Mouse (Mus musculus): ENCODE measurements around the gene Fpgs. TPM values are rescaled to one million over a fixed set of nuclear protein-coding genes. Genes with fewer than 3 reads are reported as not detected.

Fpgs gene
- polyA plus RNA-seq, 1 experiment, result 19.7 TPM

- H3K4me1 ChIP-seq (ENCODE audit: control insufficient read depth, insufficient read depth, low read length), result no peaks in the 10 kb centered on the region
- no peak overlapping the region for H3K27ac ChIP-seq (ENCODE audit: insufficient read depth, low read length)
- TF ChIP-seq POLR2A (IDR thresholded peaks at IDR 0.05; ENCODE audit: borderline replicate concordance, insufficient read depth, low read length) (no peak), CTCF (IDR thresholded peaks at IDR 0.05; ENCODE audit: borderline replicate concordance, insufficient read depth, low read depth, low read length) (no peak)
- 83% methylated on average over 3 of the region's 3 CpGs for WGBS
- no peak overlapping the region for H3K4me3 ChIP-seq (replicated peaks; ENCODE audit: insufficient read depth, low read depth, low read length)
- H3K27me3 ChIP-seq (ENCODE audit: control insufficient read depth, insufficient read depth, low read length), result no peaks in the 10 kb centered on the region
- DNase-seq, result no peak
Observed at GRCm38 (mm10) chr2:32669876-32670275, 34.1 kb downstream of the Fpgs start.

GRCm38 (mm10) chr2:32668176-32668575 is 35.8 kb downstream of the Fpgs start:
- Histone ChIP-seq H3K27ac (ENCODE audit: insufficient read depth, low read length) (no peak overlapping the region), H3K27me3 (ENCODE audit: control insufficient read depth, insufficient read depth, low read length) (no peaks in the 10 kb centered on the region), H3K4me3 (replicated peaks; ENCODE audit: insufficient read depth, low read depth, low read length) (no peak overlapping the region), H3K4me1 (ENCODE audit: control insufficient read depth, insufficient read depth, low read length) (no peaks in the 10 kb centered on the region)
- WGBS, result 43% methylated on average over 7 of the region's 7 CpGs
- TF ChIP-seq POLR2A (IDR thresholded peaks at IDR 0.05; ENCODE audit: borderline replicate concordance, insufficient read depth, low read length) (no peak), CTCF (IDR thresholded peaks at IDR 0.05; ENCODE audit: borderline replicate concordance, insufficient read depth, low read depth, low read length) (no peak)
- DNase-seq, result no peak

GRCm38 (mm10) chr2:32667775-32668174 is 36.2 kb downstream of the Fpgs start:
- TF ChIP-seq CTCF (IDR thresholded peaks at IDR 0.05; ENCODE audit: borderline replicate concordance, insufficient read depth, low read depth, low read length) (no peak), POLR2A (IDR thresholded peaks at IDR 0.05; ENCODE audit: borderline replicate concordance, insufficient read depth, low read length) (no peak)
- Histone ChIP-seq H3K4me3 (replicated peaks; ENCODE audit: insufficient read depth, low read depth, low read length) (no peak overlapping the region), H3K4me1 (ENCODE audit: control insufficient read depth, insufficient read depth, low read length) (no peaks in the 10 kb centered on the region), H3K27me3 (ENCODE audit: control insufficient read depth, insufficient read depth, low read length) (no peaks in the 10 kb centered on the region), H3K27ac (ENCODE audit: insufficient read depth, low read length) (no peak overlapping the region)
- WGBS, result 24% methylated on average over 11 of the region's 11 CpGs
- DNase-seq, result no peak

GRCm38 (mm10) chr2:32665853-32666252 is 38.1 kb downstream of the Fpgs start:
- Histone ChIP-seq H3K27me3 (ENCODE audit: control insufficient read depth, insufficient read depth, low read length) (no peaks in the 10 kb centered on the region), H3K4me1 (ENCODE audit: control insufficient read depth, insufficient read depth, low read length) (no peaks in the 10 kb centered on the region), H3K4me3 (replicated peaks; ENCODE audit: insufficient read depth, low read depth, low read length) (no peak overlapping the region), H3K27ac (ENCODE audit: insufficient read depth, low read length) (no peak overlapping the region)
- DNase-seq, result no peak
- no peak for TF ChIP-seq POLR2A (IDR thresholded peaks at IDR 0.05; ENCODE audit: borderline replicate concordance, insufficient read depth, low read length)
- no peak for TF ChIP-seq CTCF (IDR thresholded peaks at IDR 0.05; ENCODE audit: borderline replicate concordance, insufficient read depth, low read depth, low read length)
- WGBS, result 85% methylated on average over 6 of the region's 6 CpGs

- DNase-seq, result no peak
- WGBS, result 51% methylated on average over 8 of the region's 8 CpGs
- H3K4me1 ChIP-seq (ENCODE audit: control insufficient read depth, insufficient read depth, low read length), result no peaks in the 10 kb centered on the region
- H3K27me3 ChIP-seq (ENCODE audit: control insufficient read depth, insufficient read depth, low read length), result no peaks in the 10 kb centered on the region
- H3K4me3 ChIP-seq (replicated peaks; ENCODE audit: insufficient read depth, low read depth, low read length), result no peak overlapping the region
- H3K27ac ChIP-seq (ENCODE audit: insufficient read depth, low read length), result no peak overlapping the region
- TF ChIP-seq CTCF (IDR thresholded peaks at IDR 0.05; ENCODE audit: borderline replicate concordance, insufficient read depth, low read depth, low read length) (no peak), POLR2A (IDR thresholded peaks at IDR 0.05; ENCODE audit: borderline replicate concordance, insufficient read depth, low read length) (no peak)
Observed at GRCm38 (mm10) chr2:32665345-32665744, 38.6 kb downstream of the Fpgs start.

- no peak for DNase-seq
- Histone ChIP-seq H3K4me3 (replicated peaks; ENCODE audit: insufficient read depth, low read depth, low read length) (no peak overlapping the region), H3K4me1 (ENCODE audit: control insufficient read depth, insufficient read depth, low read length) (no peaks in the 10 kb centered on the region), H3K27ac (ENCODE audit: insufficient read depth, low read length) (no peak overlapping the region), H3K27me3 (ENCODE audit: control insufficient read depth, insufficient read depth, low read length) (no peaks in the 10 kb centered on the region)
- 63% methylated on average over 5 of the region's 5 CpGs for WGBS
- TF ChIP-seq POLR2A (IDR thresholded peaks at IDR 0.05; ENCODE audit: borderline replicate concordance, insufficient read depth, low read length) (no peak), CTCF (IDR thresholded peaks at IDR 0.05; ENCODE audit: borderline replicate concordance, insufficient read depth, low read depth, low read length) (no peak)
Observed at GRCm38 (mm10) chr2:32662291-32662690, 41.7 kb downstream of the Fpgs start.

- Histone ChIP-seq H3K27ac (ENCODE audit: insufficient read depth, low read length) (no peak overlapping the region), H3K27me3 (ENCODE audit: control insufficient read depth, insufficient read depth, low read length) (no peaks in the 10 kb centered on the region), H3K4me3 (replicated peaks; ENCODE audit: insufficient read depth, low read depth, low read length) (no peak overlapping the region), H3K4me1 (ENCODE audit: control insufficient read depth, insufficient read depth, low read length) (no peaks in the 10 kb centered on the region)
- TF ChIP-seq CTCF (IDR thresholded peaks at IDR 0.05; ENCODE audit: borderline replicate concordance, insufficient read depth, low read depth, low read length) (no peak), POLR2A (IDR thresholded peaks at IDR 0.05; ENCODE audit: borderline replicate concordance, insufficient read depth, low read length) (no peak)
- no peak for DNase-seq
- WGBS, result 49% methylated on average over 7 of the region's 7 CpGs
Observed at GRCm38 (mm10) chr2:32661509-32662107, 42.3 kb downstream of the Fpgs start.

- TF ChIP-seq CTCF (IDR thresholded peaks at IDR 0.05; ENCODE audit: borderline replicate concordance, insufficient read depth, low read depth, low read length) (no peak), POLR2A (IDR thresholded peaks at IDR 0.05; ENCODE audit: borderline replicate concordance, insufficient read depth, low read length) (no peak)
- Histone ChIP-seq H3K27me3 (ENCODE audit: control insufficient read depth, insufficient read depth, low read length) (no peaks in the 10 kb centered on the region), H3K4me3 (replicated peaks; ENCODE audit: insufficient read depth, low read depth, low read length) (no peak overlapping the region), H3K27ac (ENCODE audit: insufficient read depth, low read length) (no peak overlapping the region), H3K4me1 (ENCODE audit: control insufficient read depth, insufficient read depth, low read length) (no peaks in the 10 kb centered on the region)
- WGBS, result 93% methylated on average over 2 of the region's 2 CpGs
- no peak for DNase-seq
Observed at GRCm38 (mm10) chr2:32658873-32659272, 45.1 kb downstream of the Fpgs start.
